Mouse (Mus musculus) layer of hippocampus, adult 9-11 months (tissue): ENCODE results near the gene Fat2.

Experiments used
- DNase-seq: peaks from one replicate; pipeline ENCODE4 v3.0.0; 2022

The Fat2 gene

DNA sequence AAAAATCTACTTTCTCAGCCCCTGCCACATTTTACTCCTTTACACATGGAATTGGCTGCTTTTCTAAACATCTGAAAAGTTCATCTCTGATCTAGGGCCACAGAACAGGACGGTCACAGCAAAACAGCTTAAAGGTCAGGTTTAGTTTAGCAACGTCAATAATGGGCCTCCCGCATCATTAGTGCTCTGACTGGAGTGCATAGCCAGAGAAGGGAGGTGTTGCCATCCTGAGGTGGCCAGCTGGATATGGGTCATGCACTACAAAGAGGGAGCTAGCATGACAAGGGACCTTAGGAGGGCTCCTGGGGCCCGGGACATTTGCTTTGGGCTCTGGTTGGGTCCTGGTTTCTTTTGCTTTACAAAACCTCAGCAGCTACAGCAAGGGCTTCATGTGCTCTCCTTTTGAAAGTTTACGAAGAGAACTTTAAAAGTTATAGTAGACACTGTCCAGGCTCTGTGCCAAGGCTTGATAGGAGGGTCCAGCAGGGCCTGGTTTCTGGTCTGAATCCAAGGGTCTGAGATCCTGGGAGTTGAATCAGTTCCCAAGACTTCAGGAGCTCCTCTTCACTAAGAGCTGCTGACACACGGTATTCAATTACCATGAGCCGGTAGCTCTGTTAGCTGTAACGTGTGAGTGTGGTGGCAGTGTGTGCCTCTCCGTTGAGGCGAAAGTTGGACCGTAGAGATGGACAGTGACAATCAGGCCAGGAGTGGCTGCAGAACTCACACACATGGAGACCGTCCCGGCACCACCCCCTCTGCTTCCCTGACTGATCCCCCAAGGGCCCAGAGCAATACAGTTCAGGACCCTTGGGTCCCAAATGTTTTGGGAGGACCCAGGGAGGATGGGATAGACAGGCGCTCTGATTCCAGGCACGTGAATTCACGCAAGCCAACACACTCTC is 6.2 kb downstream of the Fat2 start:
- no peak for DNase-seq

DNA sequence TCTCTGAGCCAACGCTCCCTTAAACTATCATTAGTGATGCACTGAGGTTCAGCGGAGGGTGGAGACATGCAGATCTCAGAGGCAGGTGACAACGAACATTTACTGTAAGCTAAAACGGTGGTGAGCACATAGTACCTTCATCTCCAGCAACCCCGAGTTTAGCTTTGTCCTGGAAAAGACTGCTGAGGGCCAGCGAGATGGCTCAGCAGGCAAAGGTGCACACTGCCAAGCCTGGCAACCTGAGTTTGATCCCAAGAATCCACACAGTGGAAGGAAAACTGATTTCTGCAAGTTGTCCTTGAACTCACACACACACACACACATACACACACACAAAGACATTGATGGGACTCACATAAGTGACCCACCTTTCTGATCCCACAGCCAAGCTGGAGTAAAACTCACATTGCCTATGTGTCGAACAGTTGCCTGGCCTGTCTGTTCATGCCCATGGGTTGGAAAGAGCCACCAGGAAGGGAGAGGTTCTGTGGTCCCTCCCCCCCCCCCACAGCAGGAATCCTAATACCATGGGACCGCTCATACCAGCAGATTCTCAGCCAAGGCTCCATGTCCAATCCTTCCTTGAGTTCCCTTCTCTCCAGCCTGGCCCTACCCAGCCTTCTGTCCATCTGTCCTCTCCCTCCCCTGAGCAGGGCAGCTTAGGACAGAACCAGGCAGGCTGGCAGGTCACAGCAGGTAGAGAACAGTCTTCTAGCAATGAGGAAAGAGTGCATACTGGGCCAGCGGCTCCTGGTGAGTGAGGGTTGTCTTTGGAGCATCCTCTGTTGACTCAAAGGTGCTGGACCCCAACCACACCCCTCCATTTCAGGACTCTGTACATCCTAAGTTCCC is 8.6 kb downstream of the Fat2 start:
- no peak for DNase-seq

DNA sequence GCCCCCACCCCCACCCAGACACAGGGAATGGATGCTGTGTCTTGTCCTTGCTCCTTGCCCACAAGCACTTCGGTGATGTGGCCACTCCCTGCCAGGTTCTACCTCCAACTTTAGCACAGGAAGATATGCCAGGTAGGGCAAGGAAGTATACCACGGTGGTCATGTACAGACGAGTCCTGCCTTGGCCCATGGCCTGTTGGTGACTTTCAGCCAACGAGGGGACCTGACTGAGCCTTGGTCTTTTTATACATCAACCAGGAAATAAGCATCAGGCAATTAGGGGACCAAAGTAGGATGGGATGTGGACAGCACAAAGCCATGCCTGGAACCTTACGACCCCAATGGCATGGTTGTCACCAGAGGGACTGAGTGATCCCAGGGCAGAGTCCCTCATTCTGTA is 9.3 kb downstream of the Fat2 start:
- DNase-seq, result no peak

DNA sequence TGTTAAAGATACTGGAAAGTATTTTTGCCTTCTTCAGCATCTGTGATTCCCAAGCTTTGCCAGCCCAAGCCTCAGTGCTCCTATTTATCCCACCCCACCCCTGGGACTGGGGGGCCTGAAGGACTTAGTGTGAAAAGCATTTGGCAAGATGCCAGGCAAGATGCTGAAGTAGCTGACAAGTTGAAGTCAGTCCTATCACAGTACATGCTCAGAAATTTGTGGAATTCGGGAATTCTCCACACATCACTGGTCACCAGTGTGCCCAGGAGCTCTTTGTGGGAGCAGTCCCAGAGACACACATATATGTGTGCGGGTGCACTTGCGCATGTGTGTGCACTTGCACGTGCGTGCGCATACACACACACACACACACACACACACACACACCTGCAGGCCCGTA is 10.2 kb downstream of the Fat2 start:
- no peak for DNase-seq

DNA sequence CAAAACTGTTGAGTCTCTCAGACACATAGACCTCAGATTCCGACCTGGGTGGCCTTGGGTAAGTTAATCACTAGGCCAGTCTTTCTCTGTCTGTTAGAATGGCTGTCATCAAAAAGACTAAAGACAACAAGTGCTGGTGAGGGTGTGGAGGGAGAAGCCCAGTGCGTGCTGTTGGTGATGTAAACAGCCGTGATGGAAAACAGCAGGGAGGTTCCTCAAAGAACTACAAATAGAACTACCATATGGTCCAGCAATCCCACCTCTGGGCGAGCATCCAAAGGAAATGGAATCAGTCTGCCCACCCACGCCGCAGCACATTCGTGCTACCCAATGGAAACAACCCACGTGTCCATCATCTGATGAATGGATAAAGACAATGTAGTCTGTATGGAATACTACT is 12.5 kb downstream of the Fat2 start:
- DNase-seq, result peak; percentile 84

DNA sequence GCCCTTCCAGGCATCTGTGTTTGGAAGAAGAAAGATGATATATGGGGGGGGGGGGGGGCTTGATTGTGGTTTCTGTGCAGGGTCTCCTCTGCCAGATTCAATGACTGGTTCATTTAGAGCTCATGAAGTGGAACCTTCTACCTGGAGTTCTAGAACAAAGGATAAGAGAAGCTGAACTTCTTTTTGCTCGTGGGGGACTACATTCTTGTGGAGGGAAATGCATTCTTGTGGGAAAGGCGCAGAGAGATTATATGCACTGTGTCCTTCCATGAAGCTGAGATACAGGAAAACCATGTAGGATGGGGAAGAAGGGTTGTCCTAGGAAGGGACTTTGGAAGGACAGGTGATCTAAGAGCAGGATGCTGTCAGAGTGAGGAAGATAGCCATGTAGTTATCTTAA is 15.4 kb downstream of the Fat2 start:
- DNase-seq, result no peak

DNA sequence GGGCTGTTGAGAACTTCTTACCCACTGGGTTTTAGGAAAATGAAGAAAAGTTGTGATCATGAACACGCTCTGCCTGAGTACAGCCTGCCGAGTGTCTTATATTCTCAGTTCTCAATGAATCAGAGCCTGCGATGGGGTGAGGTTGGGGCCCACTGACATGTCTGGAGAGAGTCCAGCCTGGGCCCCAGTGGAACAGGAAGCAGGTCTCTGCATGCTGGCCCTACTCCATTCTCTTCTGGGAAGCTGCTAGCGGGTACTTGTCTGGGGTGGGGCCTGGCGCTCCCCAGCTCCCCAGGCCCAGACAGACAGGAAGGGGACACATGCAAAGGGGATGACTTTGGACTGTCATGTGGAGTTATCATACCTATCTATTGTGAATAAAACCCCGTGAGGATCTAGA is 20.4 kb downstream of the Fat2 start:
- DNase-seq, result no peak

DNA sequence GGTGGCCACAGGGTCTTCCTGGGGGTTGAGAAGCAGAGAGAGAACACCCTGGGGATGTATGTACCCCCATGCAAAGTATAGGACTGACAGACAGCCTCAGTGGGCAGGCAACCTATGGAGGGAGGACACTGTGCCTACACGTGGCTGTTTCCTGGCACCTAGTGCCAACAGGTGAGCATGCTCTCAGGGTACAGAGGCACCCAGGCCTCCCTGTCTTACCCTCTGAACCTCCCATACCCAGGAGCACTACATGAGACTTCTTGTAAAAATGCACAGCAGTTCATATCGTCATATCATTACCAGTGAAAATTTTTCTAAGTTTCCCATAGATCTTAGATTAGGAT is 21.7 kb downstream of the Fat2 start:
- no peak for DNase-seq

DNA sequence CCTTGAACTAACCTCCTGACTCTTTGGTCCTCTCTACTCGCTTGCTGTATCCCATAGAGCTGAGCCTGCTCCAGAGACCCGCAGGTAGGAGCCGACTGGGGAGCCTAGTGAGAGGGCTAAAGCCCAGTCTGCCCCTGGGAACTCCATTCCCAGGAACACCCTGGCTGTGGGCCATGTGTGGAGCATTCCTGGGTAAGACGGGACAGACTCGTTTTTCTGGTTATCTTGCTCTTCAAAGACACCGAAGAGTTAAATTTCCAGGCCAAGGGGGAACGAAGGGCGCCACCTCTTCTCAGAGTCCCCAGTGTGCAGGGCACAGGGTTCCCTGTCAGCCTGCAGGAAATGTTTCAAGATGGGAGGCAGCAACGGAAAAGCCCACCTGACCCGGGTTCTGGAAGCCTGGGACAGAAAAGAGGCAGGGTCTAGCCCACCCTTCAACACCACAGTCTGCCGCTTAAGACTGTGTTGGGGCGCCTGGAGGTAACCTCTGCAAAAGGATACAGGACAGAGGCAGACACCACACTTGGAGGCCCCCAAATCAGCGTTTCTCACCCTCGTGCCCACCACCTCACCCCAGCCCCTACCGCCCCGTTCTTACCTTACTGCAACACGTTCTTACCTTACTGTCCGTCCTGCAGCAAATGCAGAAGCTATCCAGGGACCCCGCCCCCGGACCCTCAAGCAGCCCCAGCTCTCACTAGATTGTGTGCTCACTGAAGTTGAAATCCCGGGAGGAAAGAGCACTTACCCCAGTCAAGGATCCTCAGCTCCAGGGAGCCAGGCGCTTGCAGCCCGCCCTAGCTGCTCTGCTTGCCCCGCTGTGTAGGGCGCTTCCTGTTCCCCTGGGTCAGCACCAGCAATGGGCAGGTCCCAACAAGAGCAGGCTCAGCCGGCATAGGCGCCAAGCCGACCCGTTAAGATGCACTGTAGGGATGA is 22.3 kb downstream of the Fat2 start:
- DNase-seq, result no peak

DNA sequence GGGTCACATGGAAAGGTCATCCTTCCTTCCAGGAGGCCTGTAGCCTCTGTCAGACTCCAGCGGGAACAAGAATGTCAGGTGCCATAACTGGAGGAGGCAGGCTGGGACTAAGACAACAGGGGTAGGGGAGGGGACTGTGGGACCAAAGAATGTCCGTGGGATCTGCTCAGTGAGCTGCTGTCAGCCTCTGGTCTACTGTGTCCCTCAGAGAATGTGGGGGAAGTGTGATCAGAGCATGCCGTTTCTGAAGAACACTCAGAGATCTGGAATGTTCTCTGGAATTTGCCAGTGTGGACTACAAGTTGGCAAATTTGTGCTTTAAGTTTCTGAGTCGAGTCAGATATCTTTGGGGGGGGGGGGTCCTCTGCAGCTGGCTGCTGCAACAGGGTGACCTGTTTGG is 34.0 kb downstream of the Fat2 start:
- no peak for DNase-seq

DNA sequence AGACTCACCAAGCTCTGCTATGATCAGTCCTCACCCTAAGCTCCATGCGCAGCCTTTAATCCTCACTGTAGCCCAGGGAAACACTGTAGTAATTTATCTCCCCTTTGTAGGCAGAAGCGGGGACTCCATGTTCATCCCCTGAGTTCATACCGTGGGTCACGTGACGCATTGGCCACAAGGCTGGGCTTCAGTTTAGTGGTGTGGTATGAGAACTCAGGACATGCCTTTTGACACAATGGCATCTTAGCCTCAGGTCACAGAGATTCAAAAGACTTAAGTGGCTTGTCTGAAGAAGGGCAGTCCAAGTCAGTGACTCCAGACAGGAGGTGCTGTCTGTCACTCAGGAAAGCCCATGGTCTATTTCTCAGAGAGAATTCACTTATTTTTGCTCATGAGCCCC is 43.2 kb downstream of the Fat2 start:
- DNase-seq, result no peak

DNA sequence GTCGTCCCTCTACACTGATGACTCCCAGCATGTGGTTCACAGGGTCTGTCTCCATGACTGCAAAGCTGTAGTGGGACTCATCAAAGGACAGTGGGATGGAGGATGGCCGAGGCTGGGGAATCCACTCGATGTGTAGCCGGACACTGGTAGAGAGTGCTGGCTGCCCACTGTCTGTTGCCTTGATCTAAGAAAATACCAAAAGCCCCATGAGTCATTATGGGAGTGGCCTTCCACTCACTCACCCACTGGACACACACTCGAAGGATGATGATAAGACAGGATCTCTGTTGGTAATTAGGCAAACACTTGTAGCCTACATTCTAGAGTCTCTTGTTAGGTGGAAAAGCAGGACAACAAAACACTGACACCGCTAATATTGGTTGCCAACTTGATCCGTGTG is 44.5 kb downstream of the Fat2 start:
- DNase-seq, result no peak

DNA sequence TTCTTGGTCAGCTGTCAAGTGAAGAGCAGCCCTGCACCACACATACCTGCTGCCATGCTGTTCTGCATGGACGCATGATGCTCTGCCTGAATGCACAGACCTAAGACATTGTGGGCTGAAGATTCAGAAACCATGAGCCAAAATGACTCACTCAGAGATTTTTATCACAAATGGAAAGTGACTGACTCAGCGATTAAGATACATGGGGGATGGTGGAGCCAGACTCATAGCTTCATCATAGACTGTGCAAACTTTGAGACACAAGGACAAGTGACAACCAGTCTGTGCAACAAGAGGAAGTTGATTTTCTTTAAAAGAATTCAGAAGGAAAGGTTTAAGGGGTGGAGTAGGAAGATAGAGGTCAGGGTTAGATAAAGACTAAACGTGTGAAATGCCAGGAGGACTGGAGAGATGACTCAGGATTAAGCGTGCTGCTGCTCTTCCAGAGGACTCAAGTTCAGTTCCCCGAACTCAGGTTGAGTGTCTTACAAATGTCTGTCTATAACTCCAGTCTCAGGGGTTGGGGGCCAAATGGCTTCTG is 46.4 kb downstream of the Fat2 start:
- no peak for DNase-seq

DNA sequence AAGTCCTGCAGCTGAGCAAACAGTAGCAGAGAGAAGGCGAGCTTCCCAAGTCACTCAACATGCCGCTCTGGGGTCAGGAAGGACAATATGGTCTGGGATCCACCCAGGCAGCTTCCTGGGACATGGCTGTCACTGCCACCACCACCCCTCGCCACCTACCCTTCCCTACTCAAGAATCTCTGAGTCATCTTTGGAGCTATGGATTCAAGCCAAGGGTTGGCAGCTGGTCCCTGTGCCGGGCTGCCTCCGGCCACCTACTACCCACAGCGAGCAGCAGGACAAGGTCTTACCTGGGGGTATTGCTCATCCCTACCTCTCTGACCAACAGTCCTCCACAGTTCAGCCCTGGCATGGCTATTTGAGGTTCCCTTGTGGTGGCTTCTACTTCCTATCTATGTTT is 61.6 kb downstream of the Fat2 start:
- no peak for DNase-seq

DNA sequence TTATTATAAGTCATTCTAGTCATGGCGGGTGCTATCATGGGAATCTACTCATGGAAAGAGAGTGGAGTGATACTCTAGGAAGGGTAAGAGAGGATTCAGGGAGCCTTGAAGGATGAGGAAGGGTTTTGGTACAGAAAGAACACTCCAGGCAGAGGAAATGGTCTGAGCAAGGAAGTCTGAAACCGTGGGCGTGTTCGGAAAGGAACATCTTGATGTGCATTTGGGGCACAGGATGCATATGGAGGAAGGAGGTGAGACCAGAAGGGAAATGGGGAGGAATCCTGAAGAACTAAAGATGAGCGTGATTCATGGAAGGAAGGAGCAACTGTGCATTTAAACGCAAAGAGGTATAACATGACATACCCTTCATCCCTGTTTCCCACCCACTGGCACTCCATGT is 67.8 kb downstream of the Fat2 start:
- peak; percentile 19 for DNase-seq

DNA sequence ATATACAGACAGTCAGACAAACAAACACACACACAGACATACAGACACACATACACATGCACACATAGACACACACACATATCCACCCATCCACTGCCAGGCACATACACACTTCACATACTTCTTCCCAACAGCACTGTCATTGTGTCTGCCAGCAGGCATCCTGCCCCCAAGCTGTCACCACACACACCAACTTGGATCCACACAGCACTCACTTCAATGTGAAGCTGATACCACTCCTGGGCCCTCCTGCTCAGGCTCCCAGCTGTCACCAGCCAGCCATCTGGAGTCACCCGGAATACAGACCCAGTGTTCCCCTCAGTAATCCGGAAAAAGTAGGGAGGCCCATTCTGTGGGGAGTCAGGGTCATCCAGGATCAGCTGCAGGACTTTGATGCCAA is 70.7 kb downstream of the Fat2 start:
- DNase-seq, result peak; percentile 49

DNA sequence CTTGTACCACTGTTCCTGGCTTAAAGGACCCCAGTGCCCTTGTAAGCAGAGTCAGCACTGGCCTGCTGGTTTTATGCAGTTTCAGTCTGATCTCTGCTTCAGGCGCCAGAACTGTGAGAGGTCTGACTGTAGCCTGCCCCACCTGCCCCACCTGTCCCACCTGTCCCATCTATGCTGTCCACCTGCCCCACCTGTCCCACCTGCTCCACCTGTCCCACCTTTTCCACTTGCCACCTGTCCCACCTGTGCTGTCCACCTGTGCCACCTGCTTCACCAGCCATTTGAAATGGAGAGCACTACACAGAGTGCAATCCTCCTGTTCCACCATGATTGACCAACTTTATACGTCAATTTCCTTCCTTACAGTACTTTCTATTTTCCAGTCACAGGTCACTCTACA is 72.0 kb downstream of the Fat2 start:
- DNase-seq, result no peak

DNA sequence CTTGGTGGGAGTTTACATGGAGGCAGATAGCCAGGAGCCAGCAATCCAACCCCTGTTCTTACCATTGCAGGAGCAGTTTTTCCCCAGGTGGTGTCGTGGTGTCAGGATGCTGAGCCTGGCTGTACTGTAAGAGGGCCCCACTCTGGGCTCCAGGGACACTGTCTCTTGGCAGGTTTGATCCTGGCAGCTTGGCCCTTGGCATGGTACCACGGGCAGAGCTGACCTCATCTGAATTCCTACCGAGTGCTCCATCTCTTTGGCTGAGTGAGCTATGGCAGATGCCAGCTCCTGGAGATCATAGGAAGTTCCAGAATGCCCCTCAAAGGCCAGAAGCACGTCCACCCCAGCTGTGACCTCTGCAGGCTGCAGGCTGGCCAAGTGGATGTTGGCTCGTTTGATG is 74.4 kb downstream of the Fat2 start:
- DNase-seq, result no peak

DNA sequence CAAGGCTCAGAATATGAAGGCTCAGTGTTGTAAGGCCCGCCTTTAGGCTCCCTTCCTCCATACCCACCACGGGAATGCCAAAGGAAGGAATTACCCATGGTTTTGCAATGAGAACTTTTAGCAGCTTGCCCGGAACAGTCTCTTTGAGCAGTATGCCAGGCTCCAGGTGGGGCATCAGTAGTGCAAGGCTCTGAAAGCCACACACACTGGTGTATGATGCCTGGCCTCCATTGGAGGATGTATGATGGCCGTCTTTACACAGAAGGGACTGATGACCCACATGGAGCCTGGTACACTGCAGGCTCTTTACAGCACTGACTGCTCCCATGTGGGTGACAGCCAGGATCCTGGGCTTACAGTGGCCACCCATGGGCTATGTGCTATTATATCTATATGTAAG is 75.3 kb downstream of the Fat2 start:
- no peak for DNase-seq

DNA sequence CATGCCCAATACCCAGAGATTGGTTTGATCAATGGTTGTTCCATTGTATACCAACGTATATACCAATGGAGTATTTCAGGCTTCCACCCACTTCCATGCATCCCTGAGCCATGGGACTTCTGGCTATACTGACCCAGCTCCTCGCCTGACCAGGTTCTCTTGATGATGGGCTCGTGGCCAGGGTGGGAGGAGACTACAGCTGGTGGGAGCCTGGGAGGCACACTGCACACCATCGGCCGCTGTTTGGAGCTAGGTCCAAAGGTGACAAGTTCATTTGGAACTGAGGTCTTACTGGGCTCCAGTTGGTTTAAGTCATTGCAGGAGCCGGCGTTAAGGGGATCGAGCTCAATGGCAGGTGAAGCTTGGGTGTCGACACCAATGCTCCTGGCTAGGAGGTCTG is 83.0 kb downstream of the Fat2 start:
- no peak for DNase-seq

DNA sequence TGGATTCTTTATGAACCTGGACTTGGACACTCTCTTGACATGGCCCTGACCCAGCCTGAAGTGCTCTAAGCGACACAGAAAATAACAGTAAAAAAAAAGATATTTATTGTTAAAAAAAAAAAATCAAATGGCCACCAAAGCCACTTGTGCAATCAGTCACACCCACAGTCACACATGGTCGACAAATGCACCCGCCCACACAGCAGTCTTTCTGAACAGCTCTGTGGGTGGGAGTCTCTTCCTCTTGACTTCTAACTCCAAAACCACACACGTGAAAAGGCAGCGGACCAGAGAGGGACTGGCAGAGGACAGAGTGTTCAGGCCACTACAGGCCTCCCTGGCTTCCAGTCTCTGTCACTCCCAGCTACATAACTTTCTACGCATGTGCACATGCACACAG is 85.8 kb downstream of the Fat2 start:
- peak; percentile 80 for DNase-seq

DNA sequence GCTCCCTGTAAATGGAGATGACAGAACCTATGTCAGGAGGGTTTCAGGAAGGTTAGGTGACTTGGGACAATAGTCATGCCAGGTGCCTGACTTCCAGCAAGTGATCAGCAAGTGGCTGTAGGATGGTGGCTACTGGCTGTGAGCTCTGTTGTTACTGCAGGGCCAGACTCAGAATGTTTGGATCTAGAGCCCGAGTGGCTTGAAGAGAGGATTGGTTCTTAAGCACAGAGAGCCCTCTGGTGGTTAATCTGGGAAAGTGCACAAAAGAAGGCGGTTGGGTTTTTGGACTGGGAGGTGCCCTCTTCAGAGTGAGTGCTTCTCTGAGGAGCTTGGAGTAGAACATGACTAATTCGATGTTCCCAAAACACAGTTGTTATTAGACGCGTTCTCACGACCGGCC is 95.8 kb downstream of the Fat2 start:
- peak; percentile 87 for DNase-seq

DNA sequence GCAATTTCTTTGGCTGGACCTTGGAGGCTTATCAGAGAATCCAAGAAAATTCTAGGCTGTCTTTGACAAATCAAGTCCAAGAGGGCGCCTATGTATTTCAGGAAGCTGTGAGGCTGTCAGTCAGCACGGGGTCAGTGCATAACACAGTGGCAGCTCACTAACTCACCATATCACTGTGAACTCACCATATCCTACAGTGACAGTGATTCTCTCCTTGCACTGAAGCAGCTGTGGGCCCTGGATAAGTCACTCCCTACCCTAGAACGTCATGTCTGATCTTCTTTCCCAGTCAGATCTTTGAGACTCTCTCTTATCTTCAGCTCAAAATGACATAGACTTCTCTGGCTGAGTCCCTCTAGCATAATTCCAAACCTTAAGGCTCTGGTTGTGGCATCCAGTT is 96.9 kb downstream of the Fat2 start:
- no peak for DNase-seq
